8 mouse cellular contexts compared by ENCODE assay signal in the genomic region with DNA sequence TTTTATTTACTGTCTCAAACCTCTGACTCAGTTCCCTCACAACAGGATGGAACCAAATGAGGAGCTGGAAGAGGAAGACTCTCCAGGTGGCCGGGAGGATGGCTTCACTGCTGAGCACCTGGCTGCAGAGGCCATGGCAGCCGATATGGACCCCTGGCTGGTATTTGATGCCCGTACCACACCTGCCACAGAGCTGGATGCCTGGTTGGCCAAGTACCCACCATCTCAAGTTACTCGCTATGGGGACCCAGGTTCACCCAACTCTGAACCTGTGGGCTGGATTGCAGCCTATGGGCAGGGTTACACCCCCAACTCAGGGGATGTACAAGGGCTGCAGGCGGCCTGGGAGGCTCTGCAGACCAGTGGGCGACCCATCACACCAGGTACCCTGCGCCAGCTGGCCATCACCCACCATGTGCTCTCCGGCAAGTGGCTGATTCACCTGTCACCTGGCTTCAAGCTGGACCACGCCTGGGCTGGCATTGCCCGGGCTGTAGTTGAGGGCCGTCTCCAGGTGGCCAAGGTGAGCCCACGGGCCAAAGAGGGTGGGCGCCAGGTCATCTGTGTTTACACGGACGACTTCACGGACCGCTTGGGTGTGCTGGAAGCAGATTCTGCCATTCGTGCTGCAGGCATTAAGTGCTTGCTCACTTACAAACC. TPM values are rescaled to one million over a fixed set of nuclear protein-coding genes. Genes with fewer than 3 reads are reported as not detected.
A peak's percentile ranks its signal among the peaks of the same experiment; 100 is the strongest.
DNase-seq lines count a peak whose midpoint lies in the region; ATAC-seq lines count a peak whose summit lies in the region.

No protein-coding gene starts in this region.

- H3K4me1 ChIP-seq in intestine, embryonic 15.5 days (replicated peaks) = peaks cover 28% of the 10 kb centered on the region
- peaks cover 49% of the 10 kb centered on the region for H3K4me1 ChIP-seq in neural tube, embryonic 13.5 days (replicated peaks)

- H3K9me3 ChIP-seq in intestine, embryonic 15.5 days = no peaks in the 10 kb centered on the region
- no peaks in the 10 kb centered on the region for H3K9me3 ChIP-seq in neural tube, embryonic 13.5 days

- H3K4me3 ChIP-seq in intestine, embryonic 15.5 days (replicated peaks) = peak overlapping the region; percentile 83
- H3K4me3 ChIP-seq in neural tube, embryonic 13.5 days = peak overlapping the region; percentile 88

- no peak overlapping the region for H3K27ac ChIP-seq in intestine, embryonic 15.5 days
- H3K27ac ChIP-seq in neural tube, embryonic 13.5 days (replicated peaks) = peak overlapping the region; percentile 90

- peak overlapping the region; percentile 64 for H3K4me2 ChIP-seq in intestine, embryonic 15.5 days (replicated peaks)
- peak overlapping the region; percentile 94 for H3K4me2 ChIP-seq in neural tube, embryonic 13.5 days

- no peaks in the 10 kb centered on the region for H3K27me3 ChIP-seq in intestine, embryonic 15.5 days (replicated peaks)
- H3K27me3 ChIP-seq in neural tube, embryonic 13.5 days = no peaks in the 10 kb centered on the region

- DNase-seq in cerebellum, adult 11 months = peak; percentile 50
- DNase-seq in cerebellum, postnatal 4 days (ENCODE audit: low spot score in 2 of 2) = no peak
- DNase-seq in right cerebral cortex, postnatal 10 days (ENCODE audit: low spot score in 2 of 2) = peak; percentile 39 to 59
- no peak for DNase-seq in right cerebral cortex, postnatal 36 days (ENCODE audit: low spot score in 2 of 2)
- no peak for DNase-seq in adrenal gland, adult 8-10 months
- DNase-seq in adipocyte (ENCODE audit: low spot score) = no peak

- H3K9ac ChIP-seq in intestine, embryonic 15.5 days = peak overlapping the region; percentile 90
- H3K9ac ChIP-seq in neural tube, embryonic 13.5 days = peak overlapping the region; percentile 92

- peaks cover 11% of the 10 kb centered on the region for H3K36me3 ChIP-seq in intestine, embryonic 15.5 days
- H3K36me3 ChIP-seq in neural tube, embryonic 13.5 days = peaks cover 46% of the 10 kb centered on the region

- no peak for ATAC-seq in intestine, embryonic 15.5 days
- no peak for ATAC-seq in neural tube, embryonic 13.5 days (ENCODE audit: low read depth)

- 79% methylated on average over 18 of the region's 18 CpGs for WGBS in intestine, embryonic 15.5 days
- 92% methylated on average over 18 of the region's 18 CpGs for WGBS in neural tube, embryonic 13.5 days

RNA-seq across cellular contexts. Expression of a gene that starts 1.1 kb away (rescaled TPM):
- 42.6 and 45.8 TPM in 2 replicates for polyA plus RNA-seq in intestine, embryonic 15.5 days (2015; fragmentation: Nextera tagmentation; extraction: Ambion mirVana)
- polyA plus RNA-seq in neural tube, embryonic 13.5 days (2015; fragmentation: Nextera tagmentation; extraction: Ambion mirVana) = 69.5 and 75.5 TPM in 2 replicates
- total RNA-seq in adrenal gland, adult 8-10 months (2022) = 10 to 100 TPM; 52.2 to 59.2 (median 52.8) TPM

RNA-seq across cellular contexts. Expression of a gene that starts 1.3 kb away (rescaled TPM):
- polyA plus RNA-seq in intestine, embryonic 15.5 days (2015; fragmentation: Nextera tagmentation; extraction: Ambion mirVana) = 198 and 200 TPM in 2 replicates
- polyA plus RNA-seq in neural tube, embryonic 13.5 days (2015; fragmentation: Nextera tagmentation; extraction: Ambion mirVana) = 318 and 326 TPM in 2 replicates
- 100 to 1,000 TPM; 272 to 295 (median 289) TPM for total RNA-seq in adrenal gland, adult 8-10 months (2022)

RNA-seq across cellular contexts. Expression of a gene that starts 21.3 kb away (rescaled TPM):
- polyA plus RNA-seq in intestine, embryonic 15.5 days (2015; fragmentation: Nextera tagmentation; extraction: Ambion mirVana) = not detected in 2 replicates
- polyA plus RNA-seq in neural tube, embryonic 13.5 days (2015; fragmentation: Nextera tagmentation; extraction: Ambion mirVana) = 0.59 TPM in 1 of 2 replicates, not detected in the other
- total RNA-seq in adrenal gland, adult 8-10 months (2022) = under 1 TPM in 3 of 4 experiments, not detected in 1; 0.22 to 0.86 (median 0.56) TPM

RNA-seq across cellular contexts. Expression of a gene that starts 23.7 kb away (rescaled TPM):
- 4.3 and 10.8 TPM in 2 replicates for polyA plus RNA-seq in intestine, embryonic 15.5 days (2015; fragmentation: Nextera tagmentation; extraction: Ambion mirVana)
- polyA plus RNA-seq in neural tube, embryonic 13.5 days (2015; fragmentation: Nextera tagmentation; extraction: Ambion mirVana) = 0.20 TPM in 1 of 2 replicates, not detected in the other
- total RNA-seq in adrenal gland, adult 8-10 months (2022) = under 1 TPM in 1 of 4 experiments, not detected in 3; 0.17 TPM

RNA-seq across cellular contexts. Expression of a gene that starts 31.7 kb away (rescaled TPM):
- polyA plus RNA-seq in intestine, embryonic 15.5 days (2015; fragmentation: Nextera tagmentation; extraction: Ambion mirVana) = 8.2 and 8.7 TPM in 2 replicates
- 10.7 and 11.1 TPM in 2 replicates for polyA plus RNA-seq in neural tube, embryonic 13.5 days (2015; fragmentation: Nextera tagmentation; extraction: Ambion mirVana)
- total RNA-seq in adrenal gland, adult 8-10 months (2022) = 10 to 100 TPM in 3 of 4 experiments, 1 to 10 TPM in 1; 8.9 to 12.4 (median 11.4) TPM

Comparison
In these comparisons a context has a peak if more than half of its experiments do, and no peak if none do; other contexts are left out.
1. DNase-seq: peak in cerebellum, adult 11 months (single experiment) and right cerebral cortex, postnatal 10 days (2 of 2); none in cerebellum, postnatal 4 days (0 of 2), right cerebral cortex, postnatal 36 days (0 of 2), adrenal gland, adult 8-10 months (single experiment) and adipocyte (single experiment).